In genomic region chr10:128498590-128498989, GRCm38 (mm10) we compare ENCODE assay signal across 8 mouse cellular contexts. TPM values are rescaled to one million over a fixed set of nuclear protein-coding genes. Genes with fewer than 3 reads are reported as not detected.
DNase-seq lines count a peak whose midpoint lies in the region; ATAC-seq and TF ChIP-seq lines count a peak whose summit lies in the region.

TSS of gene Myl6b (minus strand) at chr10:128498685.

- H3K4me1 ChIP-seq in hindbrain, embryonic 10.5 days (replicated peaks), result peaks cover 44% of the 10 kb centered on the region
- peaks cover 5% of the 10 kb centered on the region; the same call in 1 of the 2 replicates for H3K4me1 ChIP-seq in lung, postnatal 0 days (ENCODE audit: insufficient read depth, low read depth, low read length)

- TF ChIP-seq EP300 in lung, postnatal 0 days (IDR thresholded peaks at IDR 0.05), result 0 out of 2 replicates have a peak, but pooled peaks have one; percentile 59

- peak; percentile 93 for ATAC-seq in lung, postnatal 0 days

- peak within 1 kb of the TSS; percentile 9 for H3K9ac ChIP-seq in lung, postnatal 0 days (replicated peaks; ENCODE audit: low read depth)

- H3K36me3 ChIP-seq in hindbrain, embryonic 10.5 days, result no peaks in the 10 kb centered on the region
- H3K36me3 ChIP-seq in lung, postnatal 0 days (ENCODE audit: insufficient read depth, low read length), result no peaks in the 10 kb centered on the region

- peaks cover 8% of the 10 kb centered on the region for H3K27me3 ChIP-seq in hindbrain, embryonic 10.5 days (ENCODE audit: insufficient read depth, poor library complexity, severe bottlenecking)
- H3K27me3 ChIP-seq in lung, postnatal 0 days (replicated peaks; ENCODE audit: insufficient read depth, low read length), result no peaks in the 10 kb centered on the region

- peak within 1 kb of the TSS; percentile 60 for H3K4me2 ChIP-seq in lung, postnatal 0 days (replicated peaks; ENCODE audit: low read depth, low read length)

- peak within 1 kb of the TSS; percentile 64 for H3K4me3 ChIP-seq in hindbrain, embryonic 10.5 days
- H3K4me3 ChIP-seq in lung, postnatal 0 days (ENCODE audit: low read depth, low read length), result peak within 1 kb of the TSS; percentile 48

- WGBS in hindbrain, embryonic 10.5 days, result under 1% methylated on average over 27 of the region's 27 CpGs
- under 1% methylated on average over 27 of the region's 27 CpGs for WGBS in lung, postnatal 0 days

- no peaks in the 10 kb centered on the region for H3K9me3 ChIP-seq in hindbrain, embryonic 10.5 days
- no peaks in the 10 kb centered on the region for H3K9me3 ChIP-seq in lung, postnatal 0 days (ENCODE audit: low read length)

- DNase-seq in MEL-GATA-1-ER (ENCODE audit: extremely low read depth, low read depth), result peak; percentile 96
- peak; percentile 95 for DNase-seq in cerebellum, adult 8-10 months
- peak; percentile 96 for DNase-seq in forelimb bud, embryonic 11.5 days (ENCODE audit: low read depth, low spot score)
- peak; percentile 96 for DNase-seq in hindbrain, embryonic 10.5 days (ENCODE audit: low spot score)
- DNase-seq in layer of hippocampus, adult 9-11 months, result peak; percentile 98
- DNase-seq in lung, postnatal 0 days (ENCODE audit: low spot score), result peak; percentile 99
- DNase-seq in ovary, postnatal 14 days (ENCODE audit: low spot score), result peak; percentile 82
- DNase-seq in thymus, postnatal 14 days, result peak; percentile 96

- peak within 1 kb of the TSS; percentile 83 for H3K27ac ChIP-seq in hindbrain, embryonic 10.5 days
- peak within 1 kb of the TSS; percentile 90 for H3K27ac ChIP-seq in lung, postnatal 0 days (ENCODE audit: low read length)

- no peak for TF ChIP-seq CTCF in lung, postnatal 0 days (IDR thresholded peaks at IDR 0.05)

RNA-seq across cellular contexts. Expression of gene Myl6b, which starts in this region (rescaled TPM):
- 2.8 TPM in 2 replicates for polyA plus RNA-seq in hindbrain, embryonic 10.5 days (2016; fragmentation: Nextera tagmentation; extraction: Ambion mirVana)
- 5.5 and 5.9 TPM in 2 replicates for polyA plus RNA-seq in lung, postnatal 0 days (2015; fragmentation: Nextera tagmentation; extraction: Ambion mirVana)

Comparison
In these comparisons a context has a peak if more than half of its experiments do, and no peak if none do; other contexts are left out.
1. Peak in every context shown above with its lines: DNase-seq, ATAC-seq, H3K4me3 ChIP-seq and H3K27ac ChIP-seq.